Mouse (Mus musculus) gastrocnemius, postnatal 4 days (tissue): ENCODE measurements around the gene Atn1. TPM values are rescaled to one million over a fixed set of nuclear protein-coding genes. Genes with fewer than 3 reads are reported as not detected.
A peak's percentile ranks its signal among the peaks of the same experiment; 100 is the strongest.

Experiments used
- DNase-seq, 2 experiments: peaks; one replicate each; pipeline ENCODE4 v3.0.0; 2021 to 2022; ENCODE audit warnings: low spot score in 2 of 2, mixed read lengths in 2 of 2
- total RNA-seq, 2 experiments: library from RNA; stranded (reverse); gene quantifications; 2 replicates each; pipeline ENCODE4 v1.2.3; 2021

Atn1 gene
- total RNA-seq, 2 experiments from 2014 or later = 52.9 to 66.5 TPM

DNA sequence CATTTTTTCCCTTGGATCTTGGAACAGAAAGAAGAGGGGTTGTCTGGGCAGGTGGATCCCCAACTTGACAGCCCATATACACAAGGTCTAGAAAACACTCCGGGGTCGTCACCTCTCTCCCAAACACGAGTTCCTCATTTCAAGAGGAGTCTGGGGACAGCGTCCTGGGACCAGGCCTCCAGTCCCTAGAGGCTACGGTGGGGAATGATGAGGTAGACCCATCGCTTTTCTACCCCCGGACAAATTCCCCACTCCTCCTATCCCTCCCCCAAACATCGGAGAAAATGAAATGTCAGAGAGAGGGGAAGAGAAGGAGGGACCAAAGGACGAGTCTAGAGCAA, 12.3 kb upstream of the Atn1 start:
- no peak for DNase-seq

DNA sequence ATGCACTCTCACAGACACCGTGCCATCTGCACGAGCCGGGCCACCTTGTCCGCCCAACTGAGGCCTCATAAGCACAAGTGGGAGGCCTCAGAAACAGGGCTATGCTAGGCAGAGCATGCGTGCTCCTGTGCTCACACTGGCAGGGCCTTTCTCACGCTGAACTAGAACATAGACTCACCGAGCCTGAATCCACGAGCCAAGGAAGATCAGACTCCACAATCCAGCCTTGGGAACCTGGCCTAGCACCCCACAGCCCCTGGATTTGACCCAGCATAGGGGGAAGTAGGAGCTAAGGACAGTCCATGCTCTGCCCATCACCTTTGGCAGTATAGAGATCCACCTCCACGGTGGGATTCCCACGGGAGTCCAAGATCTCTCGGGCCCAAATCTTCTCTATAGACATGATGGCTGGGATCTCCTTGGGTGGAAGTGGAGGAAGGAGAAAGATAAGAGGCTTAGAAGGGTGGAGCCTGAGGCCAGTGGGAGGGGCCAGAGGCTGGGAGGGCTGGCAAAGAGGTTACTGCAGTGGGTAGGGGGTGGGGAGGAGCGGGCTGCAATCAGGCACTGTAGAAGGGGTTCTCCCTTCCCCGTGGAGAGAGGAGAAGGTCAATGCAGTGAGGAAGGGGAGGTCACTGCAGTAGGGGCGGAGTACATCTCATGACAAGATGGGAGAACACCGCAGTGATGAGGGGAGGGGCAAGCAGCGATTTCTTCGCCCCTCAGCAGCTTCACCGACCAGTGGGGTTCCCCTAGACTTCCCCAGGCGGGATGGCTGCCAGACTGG, 11.8 kb upstream of the Atn1 start:
- DNase-seq = no peak

DNA sequence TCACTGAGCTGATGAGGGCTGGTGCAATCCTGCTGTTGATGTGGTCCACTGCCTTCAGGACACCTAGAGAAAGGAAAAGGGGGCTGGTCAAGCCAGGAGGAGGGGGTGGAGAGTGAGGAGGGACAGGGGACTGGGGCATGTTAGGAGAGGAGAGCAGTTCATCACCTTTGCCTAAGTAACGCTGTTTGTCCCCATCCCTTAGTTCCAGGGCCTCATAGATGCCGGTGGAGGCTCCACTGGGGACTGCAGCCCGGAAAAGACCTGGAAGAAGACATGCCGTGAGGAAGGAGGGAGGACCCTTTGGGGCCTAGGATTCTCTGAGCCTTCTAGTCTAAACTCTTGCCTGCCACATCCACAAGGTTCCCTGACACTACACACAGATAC, 11.2 kb upstream of the Atn1 start:
- DNase-seq = no peak

DNA sequence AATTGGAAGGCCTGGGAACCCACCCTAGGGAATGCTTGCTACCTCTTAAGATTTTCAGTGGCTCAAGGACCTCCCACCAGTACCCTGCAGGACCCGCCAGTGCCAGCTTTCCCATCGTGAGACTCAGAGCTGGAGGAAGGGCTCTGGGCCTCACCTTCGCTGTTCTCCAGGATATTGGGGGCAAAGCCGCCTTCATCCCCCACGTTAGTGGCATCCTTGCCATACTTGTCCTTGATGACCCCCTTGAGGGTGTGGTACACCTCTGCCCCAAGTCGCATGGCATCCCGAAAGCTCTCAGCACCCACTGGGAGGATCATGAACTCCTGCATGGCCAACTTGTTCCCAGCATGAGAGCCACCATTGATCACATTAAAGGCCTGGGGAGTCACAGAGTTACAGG, 9.6 kb upstream of the Atn1 start:
- no peak for DNase-seq

DNA sequence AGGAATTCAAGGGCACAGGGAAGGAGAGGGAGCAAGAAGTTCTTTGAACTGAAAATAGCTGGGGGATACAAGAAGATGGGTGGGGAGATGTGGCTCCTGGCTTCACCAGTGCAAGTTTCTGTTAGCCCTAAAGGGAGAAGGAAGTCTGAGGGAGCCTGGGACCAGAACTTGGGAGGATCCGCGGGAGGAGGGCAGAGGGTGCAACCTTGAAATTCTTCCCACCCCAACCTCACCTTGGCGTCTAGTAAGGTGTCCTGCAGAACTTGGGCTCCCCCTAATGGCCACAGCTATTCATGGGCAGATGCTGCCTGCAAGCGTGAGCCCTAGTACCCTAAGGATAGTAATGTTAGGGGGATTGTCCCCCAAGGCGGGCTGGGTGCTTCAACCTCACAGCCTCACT, 2.9 kb upstream of the Atn1 start:
- peak; percentile 58 to 80 for DNase-seq

DNA sequence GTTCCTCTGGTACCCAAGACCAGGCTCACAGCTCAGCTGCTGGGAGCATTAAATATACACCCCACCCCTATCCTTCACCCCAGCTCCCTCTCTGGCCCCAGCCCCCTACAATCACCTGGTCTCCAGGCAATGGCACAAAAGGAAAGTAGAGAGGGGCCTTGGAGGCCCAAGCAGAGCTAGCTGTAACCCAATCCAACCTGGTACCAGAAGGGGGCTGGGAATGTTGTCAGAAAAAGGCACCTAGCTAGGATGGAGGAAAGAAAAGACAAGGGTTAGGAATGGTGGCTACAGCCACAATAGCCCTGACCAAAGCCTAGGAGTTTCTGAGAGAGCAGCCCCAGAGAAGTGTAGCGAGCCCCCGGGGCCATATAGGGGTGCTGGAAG, 2.5 kb upstream of the Atn1 start:
- DNase-seq = no peak

DNA sequence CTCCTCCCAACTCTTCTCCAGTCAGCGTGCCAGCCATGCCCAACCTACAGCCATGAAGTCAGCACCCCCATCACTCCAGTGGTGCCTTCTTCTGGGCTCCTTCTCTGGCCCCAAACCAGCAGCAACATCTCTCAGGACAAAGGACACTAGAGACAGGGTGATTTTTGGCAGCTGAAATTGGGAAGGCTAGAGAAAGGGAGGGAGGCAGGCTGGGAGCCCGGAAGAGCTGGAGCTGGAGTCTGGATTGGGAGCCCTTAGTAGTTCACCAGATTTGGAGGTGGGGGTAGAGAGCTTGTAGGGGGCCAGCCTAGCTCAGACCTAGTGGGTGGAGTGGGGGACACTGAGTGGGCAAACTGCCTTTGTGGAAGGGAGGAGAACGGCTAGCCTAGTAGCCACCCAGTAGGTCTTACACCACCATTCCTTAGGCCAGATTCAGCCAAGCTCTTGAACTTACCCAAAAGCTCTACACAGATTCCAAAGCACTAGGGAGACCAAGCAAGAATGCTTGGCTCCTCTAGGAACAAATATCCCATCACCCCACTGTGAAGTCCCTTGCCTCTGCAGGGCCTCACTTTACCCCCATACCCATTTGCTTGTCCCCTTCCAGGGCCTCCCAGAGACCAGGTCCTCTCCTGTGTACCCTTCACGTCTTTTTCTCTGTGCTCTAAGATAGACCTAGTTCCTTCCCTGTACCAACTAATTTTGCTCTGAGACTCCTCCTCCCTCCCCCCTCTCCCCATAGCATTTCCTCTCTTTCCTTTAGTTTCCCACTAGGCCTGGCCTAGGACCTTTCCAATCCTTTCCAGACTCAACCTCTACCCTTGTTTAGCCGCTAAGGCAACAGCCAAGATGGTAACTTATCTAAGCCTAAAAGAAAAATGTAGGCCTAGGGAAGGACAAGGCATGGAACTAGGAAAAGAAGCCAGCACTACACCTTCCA, 1.9 kb upstream of the Atn1 start:
- peak in 1 of 2 experiments; percentile 58 for DNase-seq

DNA sequence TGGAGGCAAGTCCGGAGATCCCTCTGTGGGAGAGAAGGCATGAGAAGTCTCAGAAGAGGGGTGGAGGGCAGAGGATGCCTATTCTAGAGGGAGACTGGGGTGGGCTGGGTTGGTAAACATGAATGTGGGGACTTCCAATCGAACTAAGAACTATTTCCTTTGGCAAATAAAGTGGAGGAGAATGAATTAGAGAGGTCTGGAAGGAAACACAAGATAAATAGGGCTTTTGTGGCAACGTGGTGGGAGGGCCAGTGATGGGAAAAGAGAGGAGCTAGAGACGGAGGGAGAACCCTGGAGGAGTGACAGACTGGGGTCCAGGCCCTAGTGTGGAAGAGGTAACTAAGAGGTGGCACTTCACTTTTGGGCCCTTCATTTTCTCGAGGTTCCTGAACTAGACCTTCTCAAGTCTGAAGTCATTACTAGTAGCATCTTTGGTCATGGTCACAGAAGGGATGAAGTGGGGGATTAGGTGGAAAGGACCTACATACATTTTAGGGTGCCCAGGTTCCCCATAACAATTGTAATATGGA, 1.1 kb upstream of the Atn1 start:
- no peak for DNase-seq

DNA sequence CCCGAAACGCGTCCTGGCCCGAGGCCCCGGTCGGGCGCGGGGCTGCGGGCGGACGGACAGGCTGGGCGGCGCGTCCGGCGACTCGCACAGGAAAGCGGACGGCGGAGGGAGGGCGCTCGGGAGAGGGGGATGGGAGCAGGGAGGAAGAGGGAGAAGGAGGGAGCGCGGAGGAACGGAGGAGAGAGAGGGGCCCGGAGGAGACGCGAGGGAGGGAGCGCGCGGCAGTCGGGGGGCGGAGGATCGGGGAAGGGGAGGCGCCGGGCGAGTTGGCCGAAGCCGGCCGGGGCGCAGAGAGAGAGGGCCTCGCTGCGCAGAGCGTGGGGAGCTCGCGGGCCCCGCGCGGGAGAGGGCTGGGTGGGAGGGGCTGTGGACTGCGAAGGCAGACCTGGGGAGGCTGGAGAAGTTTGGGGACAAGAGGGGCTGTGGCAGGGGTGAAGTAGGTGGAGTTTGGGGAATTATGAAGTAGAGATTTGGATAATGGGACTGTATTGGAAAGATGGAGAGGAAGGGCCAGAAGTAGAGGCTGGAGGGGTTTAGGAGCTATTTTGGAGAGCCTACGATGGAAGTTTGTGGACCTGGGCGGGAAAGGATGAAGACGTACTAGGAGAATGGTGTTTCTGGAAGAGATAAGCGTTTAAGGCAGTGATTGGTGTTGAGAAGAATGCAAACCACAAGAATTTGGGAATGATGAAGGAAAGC, 477 bp upstream of the Atn1 start:
- peak; percentile 85 to 88 for DNase-seq

DNA sequence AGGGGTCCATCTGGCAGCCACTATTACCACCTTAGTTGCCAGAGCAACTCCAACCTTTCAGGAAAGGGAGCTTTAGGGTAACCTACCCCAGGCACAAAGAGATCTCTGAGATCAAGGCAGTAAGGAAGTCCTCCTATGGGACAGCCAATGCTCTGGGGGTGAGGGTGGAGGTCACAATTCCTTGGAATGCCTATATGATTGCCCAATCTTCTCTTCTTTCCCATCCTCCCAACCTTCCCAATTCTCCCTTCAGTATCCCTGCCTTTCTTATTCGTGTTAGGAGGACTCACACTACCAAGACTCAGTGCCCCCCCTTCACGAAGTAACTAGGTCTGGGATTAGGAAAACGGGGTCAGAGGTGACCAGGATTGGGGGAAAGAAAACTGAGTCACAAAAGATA, 1.0 kb downstream of the Atn1 start:
- no peak for DNase-seq

DNA sequence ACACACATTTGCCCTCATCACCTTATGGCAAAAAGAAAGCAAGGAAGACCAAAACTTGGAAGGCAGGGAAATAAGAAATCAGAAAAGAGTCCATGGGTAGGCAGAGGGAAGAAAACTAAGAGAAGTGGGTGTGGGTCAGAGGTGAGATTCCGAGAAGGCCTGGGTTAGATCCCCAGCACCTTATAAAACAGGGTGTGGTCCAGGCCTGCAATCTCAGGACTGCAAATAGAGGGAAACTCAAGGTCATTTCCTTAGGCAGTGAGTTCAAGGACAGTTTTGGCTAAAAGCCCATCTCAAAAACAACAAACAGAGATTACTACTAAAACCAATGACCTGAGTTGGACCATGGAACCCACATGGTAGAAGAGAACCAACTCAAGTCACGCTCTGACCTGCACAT, 2.5 kb downstream of the Atn1 start:
- DNase-seq = no peak

DNA sequence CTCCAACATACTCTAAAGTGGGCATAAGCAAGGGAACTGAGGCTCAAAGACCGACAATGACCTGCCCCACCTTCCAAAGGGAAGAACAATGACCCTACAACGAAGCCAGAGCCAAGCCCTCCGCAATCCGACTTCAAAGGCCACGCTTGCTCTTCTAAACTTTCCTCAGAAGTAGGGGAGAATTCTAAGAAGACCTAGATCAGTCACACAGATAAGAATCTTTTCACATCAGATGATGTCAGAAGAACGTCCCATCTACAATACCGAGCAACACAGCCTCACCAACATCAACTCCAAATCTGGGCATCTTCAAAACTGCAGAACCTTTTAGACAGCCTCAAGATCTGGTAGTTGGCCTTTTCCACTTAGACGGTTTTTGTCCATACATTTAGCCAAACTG, 5.9 kb downstream of the Atn1 start:
- DNase-seq = no peak

DNA sequence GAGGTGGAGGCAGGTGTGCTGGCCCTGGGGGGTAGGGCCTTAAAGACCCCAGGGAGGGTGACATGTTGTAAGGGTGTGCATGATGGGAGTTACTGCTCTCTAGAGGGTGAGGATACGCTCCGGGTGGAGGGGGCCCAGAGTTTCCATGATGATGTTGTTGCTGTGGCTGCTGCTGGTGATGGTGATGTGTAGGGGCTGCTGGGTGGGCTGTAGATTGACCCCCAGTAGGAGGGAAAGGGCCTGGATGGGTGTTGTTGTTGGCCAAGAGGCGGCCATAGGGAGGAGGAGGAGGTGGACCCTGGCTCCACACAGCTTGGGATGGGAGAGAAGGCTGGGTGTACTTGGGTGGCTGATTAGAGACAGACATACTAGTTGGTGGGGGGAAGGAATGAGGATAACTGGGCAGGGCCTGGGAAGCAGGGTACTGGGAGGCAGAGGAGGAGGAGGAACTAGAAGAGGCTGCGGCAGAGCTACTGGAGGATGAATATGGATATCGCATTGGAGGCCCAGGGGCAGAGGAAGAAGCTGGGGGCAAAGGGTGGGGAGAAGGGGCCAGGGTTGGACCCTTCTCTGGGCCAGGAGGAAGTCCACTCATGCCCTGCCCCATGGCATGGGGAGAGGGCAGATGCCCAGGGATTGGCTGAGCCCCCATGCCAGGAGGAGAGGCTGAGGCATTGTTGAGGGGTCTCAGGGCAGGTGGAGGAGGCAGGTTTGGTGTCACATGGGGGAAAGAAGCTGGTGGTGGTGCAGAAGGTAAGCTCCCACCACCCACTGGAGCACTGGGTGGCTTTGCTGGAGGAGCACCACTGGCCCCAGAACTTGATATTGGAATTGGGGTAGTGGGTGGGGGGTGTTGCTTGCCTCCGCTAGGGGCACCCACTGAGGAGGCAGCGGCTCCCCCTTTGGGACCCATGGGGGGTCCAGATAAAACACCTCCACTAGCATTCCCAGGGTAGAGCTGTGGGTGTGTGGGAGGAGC, 9.4 kb downstream of the Atn1 start:
- no peak for DNase-seq

DNA sequence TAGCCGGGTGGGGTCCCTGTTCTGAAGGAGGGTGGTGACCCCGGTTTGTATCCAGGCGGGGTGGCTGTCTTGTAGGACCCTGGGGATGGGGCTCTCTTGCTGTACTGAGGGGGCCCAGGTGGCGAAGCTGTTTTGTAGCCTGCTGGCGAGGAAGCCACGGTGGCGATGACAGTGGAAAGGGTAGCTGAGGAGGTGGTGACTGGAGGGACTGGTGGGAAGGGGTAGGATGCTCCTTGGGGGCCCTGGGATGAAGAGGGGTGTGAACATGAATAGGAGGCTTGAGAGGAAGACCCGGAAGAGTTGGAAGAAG, 10.1 kb downstream of the Atn1 start:
- no peak for DNase-seq

DNA sequence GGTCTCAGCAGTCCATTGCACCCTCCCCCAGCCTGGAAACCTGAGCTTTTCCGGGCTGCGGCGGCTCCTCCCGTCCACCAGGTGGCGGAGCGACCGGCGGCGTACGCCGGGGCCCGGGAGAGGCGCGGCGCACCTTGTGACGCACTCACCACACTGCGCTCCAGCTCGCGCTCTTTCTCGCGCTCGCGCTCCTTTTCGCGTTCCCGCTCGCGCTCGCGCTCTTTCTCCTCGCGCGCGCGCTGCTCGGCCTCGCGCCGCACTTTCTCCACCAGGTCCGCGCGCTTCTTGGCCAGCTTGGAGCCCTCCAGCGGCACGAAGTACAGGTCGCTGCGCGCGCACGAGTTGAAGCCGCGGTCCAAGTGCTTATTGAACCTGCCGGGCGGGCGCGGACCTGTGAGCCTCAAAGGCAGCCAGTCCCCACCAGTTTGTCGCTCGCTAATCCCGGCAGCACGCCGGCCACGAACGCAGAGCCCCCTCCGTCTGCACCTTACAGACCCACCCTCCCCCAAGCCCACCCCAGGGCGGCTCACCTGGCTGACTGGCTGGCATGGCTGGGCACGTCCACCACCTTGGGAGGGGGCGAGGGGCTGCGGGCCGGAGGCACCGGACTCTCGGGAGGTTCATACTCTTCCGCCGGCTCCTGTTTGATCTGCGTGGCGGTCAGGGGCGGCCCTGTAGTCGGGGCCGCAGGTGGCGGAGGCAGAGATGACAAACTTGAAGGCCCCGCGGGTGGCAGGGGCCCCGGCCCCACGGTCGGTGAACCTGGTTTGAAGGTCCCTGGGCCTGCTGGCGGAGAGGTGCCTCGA, 10.6 kb downstream of the Atn1 start:
- peak; percentile 85 to 92 for DNase-seq

DNA sequence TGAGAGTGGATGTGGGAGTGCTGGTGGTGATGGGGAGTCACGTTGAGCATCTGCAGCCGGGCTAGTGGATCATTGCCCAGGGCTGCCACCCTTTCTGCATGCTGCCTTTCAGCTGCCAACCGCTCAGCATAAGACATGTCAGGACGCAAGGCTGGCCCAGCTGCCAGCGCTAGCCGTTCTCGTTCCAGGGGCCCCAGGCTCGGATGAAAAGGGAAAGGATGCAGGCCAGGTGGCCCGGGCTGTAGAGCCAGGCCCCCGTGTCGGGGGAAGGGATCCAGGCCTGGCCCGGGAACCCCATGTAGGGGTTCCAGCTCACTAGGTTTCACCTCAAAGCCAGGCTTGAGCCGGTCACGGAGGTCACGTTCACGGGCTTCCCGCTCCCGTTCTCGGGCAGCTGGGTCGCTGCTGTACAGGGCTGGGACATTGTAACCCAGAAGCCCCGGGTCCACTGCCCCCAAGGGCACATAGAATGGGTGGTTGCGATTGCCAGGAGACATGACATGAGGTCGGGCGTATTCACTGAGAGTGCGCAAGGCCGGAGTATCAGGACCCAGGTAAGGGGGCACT, 11.5 kb downstream of the Atn1 start:
- no peak for DNase-seq

DNA sequence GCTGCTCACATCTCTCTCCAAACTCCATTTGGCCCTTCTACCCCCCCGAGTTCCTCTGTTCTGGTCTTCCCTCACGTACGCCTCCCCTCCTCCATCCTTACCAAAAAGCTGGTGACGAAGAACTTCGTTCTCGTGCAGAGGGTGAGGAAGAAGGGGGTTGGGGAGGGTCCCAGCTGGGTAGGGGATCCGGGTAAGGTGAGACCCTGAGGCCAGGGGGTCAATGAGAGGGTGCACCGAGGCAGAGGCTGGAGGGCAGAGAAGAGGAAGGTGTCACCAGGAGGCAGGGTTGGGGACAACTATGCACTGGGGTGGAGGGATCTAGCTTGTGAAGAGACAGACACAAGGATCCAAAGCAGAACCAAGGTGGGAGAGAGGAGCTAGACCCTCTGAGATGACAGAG, 12.7 kb downstream of the Atn1 start:
- no peak for DNase-seq

DNA sequence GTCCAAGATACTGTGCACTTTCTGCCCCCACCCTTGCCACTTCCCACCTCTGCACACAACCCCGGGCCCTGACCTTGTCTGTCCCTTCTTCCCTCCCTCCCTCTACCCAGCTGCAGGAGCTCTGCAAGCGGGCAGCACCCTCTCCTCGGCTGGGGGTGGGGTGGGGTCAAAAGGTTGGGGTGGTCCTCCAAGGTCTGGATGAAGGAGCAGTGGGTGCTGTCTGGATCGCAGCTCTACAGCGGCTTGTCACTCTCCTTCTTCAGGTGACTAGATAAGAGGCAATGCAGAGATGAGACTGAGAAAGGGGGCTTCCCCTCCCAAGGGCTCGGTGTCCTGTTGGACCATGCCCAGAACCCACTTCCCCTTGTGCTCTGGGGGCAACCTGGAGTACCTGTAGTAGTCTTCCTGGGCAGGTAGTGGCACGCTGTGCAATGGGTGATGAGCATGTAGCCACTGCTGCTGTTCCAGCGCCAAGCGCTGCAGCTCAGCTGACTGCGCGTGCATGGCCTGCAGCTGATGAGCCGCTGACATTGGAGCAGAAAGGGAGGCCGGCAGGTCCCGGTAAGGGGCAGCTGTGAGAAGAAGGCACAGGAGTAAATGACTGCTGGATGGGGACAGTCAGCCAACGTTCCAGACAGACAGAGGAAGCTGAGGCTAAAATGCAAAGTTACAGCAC, 13.3 kb downstream of the Atn1 start:
- DNase-seq = no peak

DNA sequence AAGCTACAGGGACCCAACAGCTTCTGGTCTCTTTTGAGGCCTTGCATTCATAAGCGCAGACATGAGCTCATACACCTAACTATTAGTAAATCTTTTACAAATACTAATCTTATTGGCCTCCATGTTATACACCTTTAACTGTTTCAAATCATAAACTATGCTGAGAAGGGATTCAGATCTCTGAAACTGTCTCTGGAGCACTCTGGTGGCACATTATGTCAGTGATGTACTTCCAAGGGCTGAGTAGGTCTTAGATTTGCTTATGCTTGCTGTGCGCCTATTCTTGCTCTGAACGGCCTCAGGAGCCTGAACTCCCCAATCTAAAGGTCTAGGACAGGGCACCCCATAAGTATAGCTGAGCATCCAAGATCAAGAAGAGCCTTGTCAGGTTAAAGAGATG, 14.5 kb downstream of the Atn1 start:
- DNase-seq = no peak
